Mouse (Mus musculus) small intestine, adult 2 months (tissue): ENCODE results near the gene Ncr1.

Experiments used
- CTCF ChIP-seq: fragments of 200-500 bp; IDR thresholded peaks from 2 replicates; pipeline ENCODE4 v1.5.1; 2012; ENCODE audit warnings: low read depth, mild to moderate bottlenecking, control low read depth, inconsistent platforms, low read length, moderate library complexity, mixed read lengths; ENCODE audit not compliant: insufficient replicate concordance, insufficient read length; ENCODE audit errors: extremely low read depth
- POLR2A ChIP-seq: fragments of 200-500 bp; IDR thresholded peaks from 2 replicates; pipeline ENCODE4 v1.6.1; 2012; ENCODE audit warnings: low read depth, mild to moderate bottlenecking, control low read depth, inconsistent platforms, low read length, moderate library complexity

DNA sequence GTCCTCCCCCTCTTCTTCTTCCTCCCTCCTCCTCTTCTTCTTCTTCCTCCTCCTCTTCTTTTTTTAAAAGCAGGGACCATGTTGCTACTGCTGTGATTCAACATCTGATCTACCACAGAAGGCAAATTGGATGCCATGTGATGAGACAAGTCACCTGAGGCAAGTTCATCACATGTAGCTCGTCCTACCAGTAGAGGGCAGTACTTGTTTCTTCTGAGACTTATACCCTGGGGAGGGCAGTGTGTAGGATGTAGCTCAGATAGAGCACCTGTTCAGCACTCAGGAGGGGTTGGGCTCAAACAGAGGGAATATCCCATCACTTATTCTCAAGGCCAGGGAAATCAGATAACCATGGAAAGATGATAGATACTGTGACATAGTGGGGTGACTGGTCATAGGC is 40.3 kb upstream of the Ncr1 start:
- no peak for TF ChIP-seq POLR2A
- peak; percentile 26; the same call in 1 of the 2 replicates for TF ChIP-seq CTCF
